Mouse (Mus musculus) liver, embryonic 16.5 days (tissue): ENCODE results near the gene Dnaaf1. TPM values are rescaled to one million over a fixed set of nuclear protein-coding genes. Genes with fewer than 3 reads are reported as not detected.

Experiments
- ATAC-seq: fragments of 200-750 bp; cut with Nextera tagmentation; 2 replicates; pipeline ENCODE4 v1.8.0; 2017; ENCODE audit warnings: low read depth, mild to moderate bottlenecking, moderate number of reproducible peaks, moderate library complexity
- H3K27ac ChIP-seq: fragments of 300-500 bp; sonication (generic); 2 replicates; pipeline ENCODE4 v1.5.1; 2014; ENCODE audit warnings: mild to moderate bottlenecking, low read length
- H3K27me3 ChIP-seq: fragments of 300-500 bp; sonication (generic); 2 replicates; pipeline ENCODE4 v1.6.1; 2014; ENCODE audit warnings: low read depth, low read length, mixed read lengths; ENCODE audit not compliant: control insufficient read depth, insufficient read depth
- H3K36me3 ChIP-seq: fragments of 300-500 bp; sonication (generic); 2 replicates; pipeline ENCODE4 v1.6.1; 2014; ENCODE audit warnings: mild to moderate bottlenecking; ENCODE audit not compliant: control insufficient read depth, insufficient read depth
- H3K4me1 ChIP-seq: fragments of 300-500 bp; sonication (generic); 2 replicates; pipeline ENCODE4 v1.6.1; 2014; ENCODE audit warnings: low read depth, low read length, mixed read lengths; ENCODE audit not compliant: control insufficient read depth
- H3K4me2 ChIP-seq: fragments of 300-500 bp; sonication (generic); 2 replicates; pipeline ENCODE4 v1.6.1; 2014; ENCODE audit warnings: low read depth, low read length, mixed read lengths
- H3K4me3 ChIP-seq: fragments of 300-500 bp; sonication (generic); 2 replicates; pipeline ENCODE4 v1.5.1; 2014; ENCODE audit warnings: low read depth, mild to moderate bottlenecking, low read length
- H3K9ac ChIP-seq: fragments of 300-500 bp; sonication (generic); 2 replicates; pipeline ENCODE4 v1.6.1; 2014; ENCODE audit warnings: low read depth, low read length
- H3K9me3 ChIP-seq: fragments of 300-500 bp; sonication (generic); replicated peaks from 2 replicates; pipeline ENCODE4 v1.6.1; 2016; ENCODE audit warnings: low read length; ENCODE audit not compliant: control insufficient read depth
- WGBS: fragments of 180-500 bp; shearing (Covaris S2); extraction: QIAGEN DNeasy Blood & Tissue Kit; methylation state at CpG from one replicate; pipeline ENCODE4 v1.1.7; 2014; ENCODE audit not compliant: insufficient replicate concordance; 5-methylcytosine and 5-hydroxymethylcytosine counted together
- polyA plus RNA-seq: library from polyadenylated mRNA; unstranded; fragments of >200 nt; fragmentation: Nextera tagmentation; extraction: Ambion mirVana; gene quantifications from 2 replicates; pipeline ENCODE4 v1.2.1, GENCODE M21; 2015

Dnaaf1 gene
- polyA plus RNA-seq, 1 experiment from 2014 or later = 0.08 TPM

GRCm38 (mm10) chr8:119644429-119644960 is 69.5 kb downstream of the Dnaaf1 start:
- Histone ChIP-seq H3K27ac (no peak overlapping the region), H3K9me3 (no peaks in the 10 kb centered on the region), H3K4me3 (no peak overlapping the region), H3K36me3 (no peaks in the 10 kb centered on the region), H3K4me1 (no peaks in the 10 kb centered on the region), H3K9ac (no peak overlapping the region), H3K27me3 (no peaks in the 10 kb centered on the region), H3K4me2 (no peak overlapping the region)
- no peak for ATAC-seq
- 77% methylated on average over 17 of the region's 17 CpGs for WGBS

GRCm38 (mm10) chr8:119644981-119645597 is 70.1 kb downstream of the Dnaaf1 start:
- Histone ChIP-seq H3K27ac (no peak overlapping the region), H3K4me2 (no peak overlapping the region), H3K4me1 (no peaks in the 10 kb centered on the region), H3K36me3 (no peaks in the 10 kb centered on the region), H3K4me3 (no peak overlapping the region), H3K9me3 (no peaks in the 10 kb centered on the region), H3K9ac (no peak overlapping the region), H3K27me3 (no peaks in the 10 kb centered on the region)
- no peak for ATAC-seq
- WGBS = 63% methylated on average over 18 of the region's 18 CpGs

GRCm38 (mm10) chr8:119646197-119646596 is 71.2 kb downstream of the Dnaaf1 start:
- H3K27me3 ChIP-seq = no peaks in the 10 kb centered on the region
- H3K36me3 ChIP-seq = no peaks in the 10 kb centered on the region
- H3K9ac ChIP-seq = no peak overlapping the region
- no peaks in the 10 kb centered on the region for H3K9me3 ChIP-seq
- 51% methylated on average over 3 of the region's 3 CpGs for WGBS
- H3K4me2 ChIP-seq = no peak overlapping the region
- no peak for ATAC-seq
- H3K27ac ChIP-seq = no peak overlapping the region
- H3K4me3 ChIP-seq = no peak overlapping the region
- H3K4me1 ChIP-seq = no peaks in the 10 kb centered on the region

GRCm38 (mm10) chr8:119646846-119647245 is 71.8 kb downstream of the Dnaaf1 start:
- Histone ChIP-seq H3K27ac (no peak overlapping the region), H3K4me3 (no peak overlapping the region), H3K9me3 (no peaks in the 10 kb centered on the region), H3K4me1 (no peaks in the 10 kb centered on the region), H3K27me3 (no peaks in the 10 kb centered on the region), H3K36me3 (no peaks in the 10 kb centered on the region), H3K9ac (no peak overlapping the region), H3K4me2 (no peak overlapping the region)
- 61% methylated on average over 7 of the region's 7 CpGs for WGBS
- ATAC-seq = no peak

Other genes starting within 250 kb of the Dnaaf1 start
- 82.7 and 86.9 TPM in 2 replicates for gene Hsbp1, start 230.7 kb upstream of the Dnaaf1 start, polyA plus RNA-seq
- 10.0 and 12.1 TPM in 2 replicates for gene Mlycd, start 180.4 kb upstream of the Dnaaf1 start, polyA plus RNA-seq
- gene Osgin1, start 141.1 kb upstream of the Dnaaf1 start, polyA plus RNA-seq = 47.3 and 57.9 TPM in 2 replicates
- 0.04 TPM in 1 of 2 replicates, not detected in the other for gene Necab2, start 128.5 kb upstream of the Dnaaf1 start, polyA plus RNA-seq
- gene Slc38a8, start 73.5 kb upstream of the Dnaaf1 start, polyA plus RNA-seq = not detected in 2 replicates
- 27.6 and 29.6 TPM in 2 replicates for gene Mbtps1, start 16.5 kb upstream of the Dnaaf1 start, polyA plus RNA-seq
- 16.6 and 16.9 TPM in 2 replicates for gene Hsdl1, start 52 bp upstream of the Dnaaf1 start, polyA plus RNA-seq
- gene Taf1c, start 30.0 kb downstream of the Dnaaf1 start, polyA plus RNA-seq = 5.3 and 5.5 TPM in 2 replicates
- not detected in 2 replicates for gene Adad2, start 37.5 kb downstream of the Dnaaf1 start, polyA plus RNA-seq
- gene Kcng4, start 60.4 kb downstream of the Dnaaf1 start, polyA plus RNA-seq = not detected in 2 replicates
- 2.3 and 2.7 TPM in 2 replicates for gene Wfdc1, start 91.1 kb downstream of the Dnaaf1 start, polyA plus RNA-seq
- 0.19 and 0.27 TPM in 2 replicates for gene Atp2c2, start 124.8 kb downstream of the Dnaaf1 start, polyA plus RNA-seq
- 4.1 and 4.7 TPM in 2 replicates for gene Tldc1, start 203.2 kb downstream of the Dnaaf1 start, polyA plus RNA-seq